Mouse (Mus musculus): ENCODE data around the gene 4930432M17Rik. TPM values are rescaled to one million over a fixed set of nuclear protein-coding genes. Genes with fewer than 3 reads are reported as not detected.
A peak's percentile ranks its signal among the peaks of the same experiment; 100 is the strongest.

Gene 4930432M17Rik
- polyA plus RNA-seq, 1 experiment from 2014 or later = not detected

DNA sequence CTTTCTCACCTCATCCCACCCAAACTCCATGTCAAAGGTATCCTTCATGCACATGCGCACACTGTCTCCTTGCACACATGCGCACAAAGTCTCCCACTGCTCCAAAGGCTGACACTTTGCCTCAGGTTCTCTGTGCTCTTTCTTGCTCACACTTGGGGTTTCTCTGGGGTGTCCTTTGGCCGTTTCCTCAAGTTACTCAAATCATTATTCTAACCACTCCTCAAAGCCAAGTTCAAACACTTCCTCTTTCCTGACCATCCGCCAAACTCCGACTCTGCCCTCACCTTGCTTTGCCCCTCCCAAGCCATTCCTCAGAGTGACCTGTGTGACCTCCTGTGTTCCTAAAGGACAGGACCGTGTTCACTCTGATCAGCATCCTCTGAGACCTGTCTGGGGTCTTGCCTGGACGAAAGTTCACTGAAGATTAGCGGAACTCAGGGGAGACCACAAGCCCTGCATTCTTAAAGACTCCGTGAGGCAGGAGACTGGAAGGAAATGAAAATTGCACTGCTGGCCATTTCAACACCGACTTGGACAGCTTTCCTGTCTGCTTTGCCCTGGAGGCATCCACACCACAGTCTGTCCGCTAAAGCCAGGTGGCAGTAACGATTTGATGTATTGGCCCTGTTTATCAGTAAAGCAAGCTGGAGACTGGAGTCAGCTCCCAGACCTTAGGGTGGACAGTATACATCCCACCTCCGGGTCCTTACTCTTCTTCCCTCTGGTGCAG is 22.6 kb downstream of the 4930432M17Rik start:
- no peak overlapping the region for H3K4me2 ChIP-seq (replicated peaks)
- ATAC-seq (ENCODE audit: insufficient number of reproducible peaks, insufficient read depth, low FRiP score, low TSS enrichment) = 0 out of 2 replicates have a peak, but pooled peaks have one; percentile 47
- no peaks in the 10 kb centered on the region for H3K9me3 ChIP-seq
- no peaks in the 10 kb centered on the region for H3K27me3 ChIP-seq
- no peak overlapping the region for H3K4me3 ChIP-seq
- no peaks in the 10 kb centered on the region for H3K36me3 ChIP-seq
- WGBS = 52% methylated on average over 13 of the region's 13 CpGs
- H3K4me1 ChIP-seq = no peaks in the 10 kb centered on the region
- H3K27ac ChIP-seq = no peak overlapping the region
- no peak overlapping the region for H3K9ac ChIP-seq

DNA sequence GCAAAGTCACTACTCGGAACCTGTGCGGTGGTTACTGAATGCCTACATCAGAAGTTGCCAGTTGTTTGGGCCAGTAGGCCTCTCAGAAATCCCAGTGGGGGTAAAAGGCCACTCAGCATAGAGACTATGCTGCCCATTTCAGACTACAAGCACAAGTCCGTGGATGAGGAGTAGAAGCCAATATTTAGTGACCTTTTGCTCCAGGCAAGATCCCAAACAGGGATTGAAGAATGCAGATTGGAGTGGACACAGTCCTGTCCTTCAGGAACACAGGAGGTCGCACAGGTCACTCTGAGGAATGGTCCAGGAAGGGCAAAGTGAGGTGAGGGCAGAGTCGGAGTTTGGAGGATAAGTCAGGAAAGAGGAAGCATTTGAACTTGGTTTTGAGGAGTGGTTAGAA is 23.2 kb downstream of the 4930432M17Rik start:
- Histone ChIP-seq H3K27ac (no peak overlapping the region), H3K9me3 (no peaks in the 10 kb centered on the region), H3K36me3 (no peaks in the 10 kb centered on the region), H3K4me1 (no peaks in the 10 kb centered on the region), H3K9ac (no peak overlapping the region), H3K4me3 (no peak overlapping the region), H3K4me2 (replicated peaks) (no peak overlapping the region), H3K27me3 (no peaks in the 10 kb centered on the region)
- no peak for ATAC-seq (ENCODE audit: insufficient number of reproducible peaks, insufficient read depth, low FRiP score, low TSS enrichment)
- 71% methylated on average over 5 of the region's 5 CpGs for WGBS

DNA sequence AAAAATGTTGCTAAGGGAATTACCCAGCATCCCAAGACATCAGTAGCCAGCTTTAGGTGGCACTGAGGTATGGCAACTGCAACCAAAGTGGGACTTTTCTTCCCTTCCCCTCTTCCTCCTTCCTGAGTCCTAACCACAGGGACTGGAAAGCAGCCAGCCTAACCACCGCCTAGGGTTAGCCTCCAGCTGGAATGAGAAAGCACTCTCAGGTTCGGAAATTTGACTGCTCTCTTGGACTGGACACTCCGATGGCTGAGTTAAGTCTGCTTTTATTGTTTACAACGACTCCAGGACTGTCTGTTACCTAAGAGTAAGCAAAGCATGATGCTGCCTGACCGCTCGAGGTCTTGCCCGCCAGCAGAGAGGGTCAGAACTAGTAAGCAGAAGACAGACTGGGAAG is 26.6 kb downstream of the 4930432M17Rik start:
- Histone ChIP-seq H3K9me3 (no peaks in the 10 kb centered on the region), H3K36me3 (no peaks in the 10 kb centered on the region), H3K27ac (no peak overlapping the region), H3K4me1 (peaks cover 13% of the 10 kb centered on the region; the same call in 1 of the 2 replicates), H3K4me3 (no peak overlapping the region), H3K9ac (no peak overlapping the region), H3K27me3 (no peaks in the 10 kb centered on the region), H3K4me2 (replicated peaks) (no peak overlapping the region)
- no peak for ATAC-seq (ENCODE audit: insufficient number of reproducible peaks, insufficient read depth, low FRiP score, low TSS enrichment)
- WGBS = 92% methylated on average over 7 of the region's 7 CpGs

DNA sequence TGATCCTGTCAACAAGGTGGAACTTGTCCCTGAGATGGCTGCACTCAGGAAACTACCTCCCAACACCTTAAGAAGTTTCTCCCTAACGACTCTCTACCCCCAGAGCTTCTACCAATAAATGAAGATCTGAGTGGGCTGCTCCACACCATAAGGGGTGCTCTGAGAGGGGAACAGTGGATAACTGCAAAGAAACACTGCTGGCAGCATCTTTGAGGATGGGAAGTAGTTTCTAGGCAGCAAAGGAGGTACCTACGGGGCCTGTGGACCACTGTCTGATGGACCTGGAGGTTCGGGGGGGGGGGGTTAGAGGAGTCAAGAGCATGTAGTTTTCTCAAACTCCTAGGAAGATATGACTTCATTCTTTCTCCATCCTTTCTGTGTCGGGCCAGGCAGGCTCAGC is 28.8 kb downstream of the 4930432M17Rik start:
- Histone ChIP-seq H3K9ac (no peak overlapping the region), H3K4me1 (peaks cover 13% of the 10 kb centered on the region; the same call in 1 of the 2 replicates), H3K4me2 (replicated peaks) (no peak overlapping the region), H3K27me3 (no peaks in the 10 kb centered on the region), H3K9me3 (no peaks in the 10 kb centered on the region), H3K4me3 (no peak overlapping the region), H3K36me3 (no peaks in the 10 kb centered on the region), H3K27ac (no peak overlapping the region)
- no peak for ATAC-seq (ENCODE audit: insufficient number of reproducible peaks, insufficient read depth, low FRiP score, low TSS enrichment)
- WGBS = 84% methylated on average over 4 of the region's 4 CpGs

DNA sequence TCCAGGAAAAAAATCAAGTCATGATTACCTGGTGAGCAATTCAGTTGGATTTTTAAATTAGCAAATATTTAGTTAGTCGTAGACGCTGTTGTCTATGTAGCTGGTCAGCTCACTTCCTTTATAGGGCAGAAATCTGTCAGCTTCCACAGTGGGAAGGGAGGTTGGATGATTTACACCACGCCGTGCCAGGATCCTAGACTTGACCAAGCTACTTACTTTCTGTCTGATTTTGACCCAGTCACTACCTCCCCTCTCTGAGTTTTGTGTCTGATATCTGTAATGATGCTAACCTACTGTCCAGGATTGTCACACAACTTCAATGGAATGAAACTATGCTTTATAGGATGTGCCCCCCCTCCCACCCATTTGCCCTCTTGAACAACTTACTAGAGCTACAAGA is 29.3 kb downstream of the 4930432M17Rik start:
- H3K4me2 ChIP-seq (replicated peaks) = no peak overlapping the region
- WGBS = 91% methylated on average over 4 of the region's 4 CpGs
- no peaks in the 10 kb centered on the region for H3K27me3 ChIP-seq
- no peak overlapping the region for H3K4me3 ChIP-seq
- H3K4me1 ChIP-seq = peaks cover 13% of the 10 kb centered on the region; the same call in 1 of the 2 replicates
- no peaks in the 10 kb centered on the region for H3K36me3 ChIP-seq
- H3K27ac ChIP-seq = no peak overlapping the region
- no peak overlapping the region for H3K9ac ChIP-seq
- ATAC-seq (ENCODE audit: insufficient number of reproducible peaks, insufficient read depth, low FRiP score, low TSS enrichment) = no peak
- no peaks in the 10 kb centered on the region for H3K9me3 ChIP-seq

DNA sequence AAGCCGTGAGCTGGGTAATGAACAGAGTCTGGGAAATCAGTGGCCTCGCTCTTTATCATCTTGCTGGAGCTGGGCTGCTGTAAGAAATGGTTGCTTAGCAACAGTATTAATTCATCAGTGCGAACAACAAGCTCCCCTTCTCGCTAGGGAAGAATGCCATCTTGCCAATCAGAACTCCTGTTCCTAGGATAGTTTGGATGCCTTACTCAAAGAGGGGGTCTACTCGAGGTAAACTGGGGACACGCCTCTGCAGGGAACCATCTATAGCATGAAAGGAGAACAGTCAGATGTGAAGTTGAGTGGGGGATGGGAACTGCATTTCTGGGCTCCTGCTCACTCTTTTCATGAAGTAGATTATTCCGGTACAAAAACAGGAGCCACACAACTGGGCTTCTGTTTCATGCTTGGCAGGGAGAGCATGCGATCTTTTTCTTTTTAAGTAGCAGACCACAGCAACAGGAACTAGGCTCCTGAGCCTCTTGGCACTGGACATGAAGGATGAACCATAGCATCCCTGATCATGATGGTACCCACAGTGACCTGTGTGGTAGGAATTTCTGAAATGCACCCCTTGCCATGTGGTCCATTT is 29.9 kb downstream of the 4930432M17Rik start:
- H3K4me3 ChIP-seq = no peak overlapping the region
- 34% methylated on average over 8 of the region's 8 CpGs for WGBS
- H3K9ac ChIP-seq = no peak overlapping the region
- no peaks in the 10 kb centered on the region for H3K27me3 ChIP-seq
- no peaks in the 10 kb centered on the region for H3K9me3 ChIP-seq
- peak; percentile 60; the same call in 1 of the 2 replicates for ATAC-seq (ENCODE audit: insufficient number of reproducible peaks, insufficient read depth, low FRiP score, low TSS enrichment)
- H3K27ac ChIP-seq = peak overlapping the region; percentile 52
- H3K4me2 ChIP-seq (replicated peaks) = no peak overlapping the region
- peaks cover 13% of the 10 kb centered on the region; the same call in 1 of the 2 replicates for H3K4me1 ChIP-seq
- H3K36me3 ChIP-seq = no peaks in the 10 kb centered on the region

DNA sequence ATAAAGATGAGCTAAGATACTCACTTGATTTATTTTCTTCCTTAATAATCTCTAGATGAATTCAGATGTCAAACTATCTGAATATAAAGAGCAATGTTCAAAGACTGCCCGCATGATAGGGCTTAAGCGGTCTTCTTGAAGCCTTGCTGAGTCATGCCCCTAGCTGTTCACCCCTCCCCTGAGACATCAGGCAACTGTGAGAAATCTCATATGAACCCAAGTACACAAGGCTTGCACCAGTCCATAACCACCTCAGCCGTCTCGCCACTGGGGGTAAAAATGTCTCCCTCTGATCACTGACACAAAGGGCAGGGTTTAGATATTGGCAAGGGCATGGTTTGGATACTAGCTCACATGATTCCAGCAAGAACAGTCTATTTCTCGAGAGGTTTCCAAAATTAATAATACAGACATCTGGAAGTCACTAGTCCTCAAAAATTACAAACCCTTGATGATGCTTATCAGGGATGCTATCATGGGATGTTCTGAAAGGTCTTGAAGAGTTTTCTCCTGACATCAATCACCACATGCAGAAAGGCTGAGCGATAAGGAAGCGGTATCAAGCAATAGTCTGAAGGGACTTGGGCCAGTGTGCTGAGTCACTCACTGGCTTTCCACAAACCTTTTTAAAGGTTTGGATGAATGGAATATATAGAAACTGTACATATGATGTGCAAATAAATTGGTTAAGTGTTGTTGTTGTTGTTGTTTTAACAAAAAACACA is 32.8 kb downstream of the 4930432M17Rik start:
- Histone ChIP-seq H3K9me3 (no peaks in the 10 kb centered on the region), H3K4me3 (no peak overlapping the region), H3K36me3 (no peaks in the 10 kb centered on the region), H3K9ac (no peak overlapping the region), H3K4me1 (peaks cover 13% of the 10 kb centered on the region; the same call in 1 of the 2 replicates), H3K27me3 (no peaks in the 10 kb centered on the region), H3K27ac (no peak overlapping the region), H3K4me2 (replicated peaks) (no peak overlapping the region)
- 86% methylated on average over 7 of the region's 7 CpGs for WGBS
- no peak for ATAC-seq (ENCODE audit: insufficient number of reproducible peaks, insufficient read depth, low FRiP score, low TSS enrichment)

DNA sequence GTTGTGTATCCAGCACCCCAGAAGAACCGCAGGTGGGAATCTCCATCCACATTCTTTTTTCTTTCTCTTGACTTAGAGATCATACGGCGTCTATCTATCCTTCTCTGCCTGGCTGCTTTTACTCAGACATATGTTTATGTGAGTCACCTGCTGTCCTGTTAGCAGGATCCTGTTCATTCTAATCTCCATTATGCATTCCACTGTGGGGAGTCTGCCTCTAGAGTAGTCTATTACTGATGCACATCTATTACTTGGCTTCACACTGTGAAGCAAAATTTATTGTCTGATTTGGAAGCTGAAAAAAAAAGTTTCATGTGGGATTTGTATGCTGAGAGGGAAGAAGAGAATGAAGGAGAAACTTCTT is 33.3 kb downstream of the 4930432M17Rik start:
- no peak overlapping the region for H3K27ac ChIP-seq
- H3K4me2 ChIP-seq (replicated peaks) = no peak overlapping the region
- whole genome bisulfite sequencing = 89% methylated on average over 3 of the region's 3 CpGs
- ATAC-seq (ENCODE audit: insufficient number of reproducible peaks, insufficient read depth, low FRiP score, low TSS enrichment) = no peak
- H3K27me3 ChIP-seq = no peaks in the 10 kb centered on the region
- no peak overlapping the region for H3K4me3 ChIP-seq
- peaks cover 13% of the 10 kb centered on the region; the same call in 1 of the 2 replicates for H3K4me1 ChIP-seq
- no peaks in the 10 kb centered on the region for H3K36me3 ChIP-seq
- no peak overlapping the region for H3K9ac ChIP-seq
- no peaks in the 10 kb centered on the region for H3K9me3 ChIP-seq

DNA sequence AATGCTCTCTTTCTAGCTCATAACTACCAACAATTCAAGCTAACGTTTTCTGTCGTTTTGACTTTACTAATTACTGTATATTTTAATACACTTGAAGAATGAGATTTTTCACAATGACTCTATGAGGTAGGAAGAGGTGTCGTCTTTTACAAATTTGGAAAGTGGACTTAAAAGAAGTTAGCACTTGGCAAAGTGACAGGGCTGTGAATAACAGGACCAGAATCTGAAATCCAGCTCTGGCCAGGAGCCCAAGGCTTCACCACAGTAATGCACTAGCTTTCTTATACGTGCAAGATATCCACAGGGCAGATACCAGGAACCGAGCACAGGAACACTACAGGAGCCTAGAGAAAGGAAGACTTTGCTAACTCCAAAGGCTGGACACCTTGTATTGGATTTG is 35.5 kb downstream of the 4930432M17Rik start:
- WGBS = 70% methylated on average over 5 of the region's 5 CpGs

DNA sequence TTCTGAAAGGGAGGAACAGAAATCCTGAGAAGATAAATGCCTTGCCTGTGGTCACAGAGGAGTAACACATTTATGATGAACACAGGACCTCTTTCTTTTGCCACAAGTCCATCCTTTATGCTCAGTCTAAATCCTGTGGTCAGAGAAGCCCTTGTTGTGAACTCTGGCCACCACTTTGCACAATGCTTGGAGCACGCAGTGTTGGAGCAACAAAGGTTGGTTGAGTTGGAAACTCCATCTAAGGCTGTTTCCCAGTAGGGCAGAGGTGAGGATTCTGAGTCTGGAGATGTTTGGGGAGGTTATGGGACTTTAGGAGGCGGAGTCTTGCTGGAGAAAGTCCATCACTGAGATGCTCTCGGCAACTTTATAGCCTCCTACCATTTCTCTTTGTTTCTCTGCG is 36.5 kb downstream of the 4930432M17Rik start:
- no peaks in the 10 kb centered on the region for H3K36me3 ChIP-seq
- no peak overlapping the region for H3K4me3 ChIP-seq
- H3K27ac ChIP-seq = no peak overlapping the region
- H3K27me3 ChIP-seq = no peaks in the 10 kb centered on the region
- H3K4me1 ChIP-seq = no peaks in the 10 kb centered on the region; the same call in 1 of the 2 replicates
- WGBS = 71% methylated on average over 4 of the region's 4 CpGs
- H3K9ac ChIP-seq = no peak overlapping the region
- H3K4me2 ChIP-seq (replicated peaks) = no peak overlapping the region
- no peak for ATAC-seq (ENCODE audit: insufficient number of reproducible peaks, insufficient read depth, low FRiP score, low TSS enrichment)
- H3K9me3 ChIP-seq = no peaks in the 10 kb centered on the region

More for the DNA sequence above, 35.5 kb downstream of the 4930432M17Rik start:
- Histone ChIP-seq H3K9me3 (no peaks in the 10 kb centered on the region), H3K9ac (no peak overlapping the region), H3K27me3 (no peaks in the 10 kb centered on the region), H3K4me1 (0 out of 2 replicates have a peak, but pooled peaks cover 3% of the 10 kb centered on the region), H3K27ac (no peak overlapping the region), H3K4me3 (no peak overlapping the region), H3K36me3 (no peaks in the 10 kb centered on the region), H3K4me2 (replicated peaks) (no peak overlapping the region)
- ATAC-seq (ENCODE audit: insufficient number of reproducible peaks, insufficient read depth, low FRiP score, low TSS enrichment) = no peak

DNA sequence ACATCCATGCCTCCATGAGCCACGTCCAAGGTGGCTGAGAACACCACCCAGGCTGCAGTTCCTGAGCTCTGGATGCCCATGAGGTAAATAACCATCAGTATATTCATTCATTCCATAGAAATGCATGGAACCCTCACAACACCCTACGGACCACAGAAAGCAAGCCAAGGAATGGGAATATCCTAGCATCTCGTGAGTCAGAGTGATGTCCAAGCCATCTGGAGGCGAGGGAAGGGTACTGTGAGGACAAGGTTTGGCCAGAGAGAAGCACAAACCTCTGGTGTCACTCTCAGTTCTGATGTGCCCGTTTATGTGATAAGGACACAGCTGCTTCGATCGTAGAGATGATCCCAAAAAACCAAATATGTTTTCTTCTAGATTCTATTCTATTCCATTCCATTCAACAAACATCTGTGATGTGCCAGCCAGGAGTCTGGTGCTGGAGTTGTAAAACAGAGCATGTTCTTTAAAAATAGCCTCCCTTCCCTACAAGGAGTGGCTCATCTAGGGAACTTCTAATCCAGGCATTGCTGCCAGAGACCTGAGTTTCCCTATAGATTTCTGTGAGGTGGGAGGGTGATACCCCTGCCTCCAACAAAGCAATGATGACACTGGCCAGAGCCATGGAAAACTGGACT is 40.5 kb downstream of the 4930432M17Rik start:
- Histone ChIP-seq H3K36me3 (no peaks in the 10 kb centered on the region), H3K27me3 (no peaks in the 10 kb centered on the region), H3K4me3 (no peak overlapping the region), H3K4me2 (replicated peaks) (no peak overlapping the region), H3K4me1 (no peaks in the 10 kb centered on the region; the same call in 1 of the 2 replicates), H3K27ac (no peak overlapping the region), H3K9me3 (no peaks in the 10 kb centered on the region), H3K9ac (no peak overlapping the region)
- ATAC-seq (ENCODE audit: insufficient number of reproducible peaks, insufficient read depth, low FRiP score, low TSS enrichment) = no peak
- WGBS = 89% methylated on average over 7 of the region's 7 CpGs
